Mouse (Mus musculus) heart, postnatal 36 days (tissue): Measurements from ENCODE around the gene Mdp1. TPM values are rescaled to one million over a fixed set of nuclear protein-coding genes. Genes with fewer than 3 reads are reported as not detected.

Experiments
- total RNA-seq, 2 experiments: library from RNA; stranded (reverse); gene quantifications; 2 replicates each; pipeline ENCODE4 v1.2.3; 2021

Gene Mdp1
- total RNA-seq, 2 experiments from 2014 or later = 42.6 to 57.7 TPM

Other genes starting within 250 kb of the Mdp1 start
- 100 to 1,000 TPM; 118 to 130 TPM for gene Dhrs4, start 181.8 kb downstream of the Mdp1 start, total RNA-seq
- 1 to 10 TPM; 3.1 to 3.2 TPM for gene Carmil3, start 169.9 kb downstream of the Mdp1 start, total RNA-seq
- not detected for gene Cpne6, start 150.1 kb downstream of the Mdp1 start, total RNA-seq
- not detected for gene Nrl, start 135.5 kb downstream of the Mdp1 start, total RNA-seq
- gene Pck2, start 120.2 kb downstream of the Mdp1 start, total RNA-seq = 10 to 100 TPM; 12.9 to 13.2 TPM
- 100 to 1,000 TPM; 138 to 148 TPM for gene Dcaf11, start 100.5 kb downstream of the Mdp1 start, total RNA-seq
- gene A730061H03Rik, start 100.1 kb downstream of the Mdp1 start, total RNA-seq = not detected
- 100 to 1,000 TPM; 188 to 200 TPM for gene Fitm1, start 84.9 kb downstream of the Mdp1 start, total RNA-seq
- 100 to 1,000 TPM; 250 to 298 TPM for gene Psme1, start 82.4 kb downstream of the Mdp1 start, total RNA-seq
- gene Emc9, start 75.2 kb downstream of the Mdp1 start, total RNA-seq = 10 to 100 TPM; 59.7 to 63.2 TPM
- 100 to 1,000 TPM; 103 to 107 TPM for gene Psme2, start 69.4 kb downstream of the Mdp1 start, total RNA-seq
- 10 to 100 TPM; 29.1 to 35.0 TPM for gene Rnf31, start 68.8 kb downstream of the Mdp1 start, total RNA-seq
- gene Irf9, start 56.9 kb downstream of the Mdp1 start, total RNA-seq = 10 to 100 TPM; 10.6 to 17.7 TPM
- under 1 TPM; 0.11 to 0.19 TPM for gene Rec8, start 42.5 kb downstream of the Mdp1 start, total RNA-seq
- gene Ipo4, start 24.6 kb downstream of the Mdp1 start, total RNA-seq = 10 to 100 TPM; 54.1 to 62.7 TPM
- 1 to 10 TPM; 3.0 to 3.7 TPM for gene Gm49378, start 22.6 kb downstream of the Mdp1 start, total RNA-seq
- gene Tm9sf1, start 16.7 kb downstream of the Mdp1 start, total RNA-seq = 10 to 100 TPM; 38.3 to 42.1 TPM
- under 1 TPM; 0.51 to 0.61 TPM for gene Tssk4, start 10.3 kb downstream of the Mdp1 start, total RNA-seq
- 10 to 100 TPM; 10.8 to 11.0 TPM for gene Gmpr2, start 11.4 kb upstream of the Mdp1 start, total RNA-seq
- 100 to 1,000 TPM; 242 to 257 TPM for gene Nedd8, start 11.6 kb upstream of the Mdp1 start, total RNA-seq
- 10 to 100 TPM in 1 of 2 experiments, 1 to 10 TPM in 1; 10.0 to 12.9 TPM for gene Tinf2, start 21.3 kb upstream of the Mdp1 start, total RNA-seq
- gene Tgm1, start 53.4 kb upstream of the Mdp1 start, total RNA-seq = under 1 TPM; 0.31 to 0.33 TPM
- gene Rabggta, start 61.8 kb upstream of the Mdp1 start, total RNA-seq = 10 to 100 TPM; 12.7 to 13.3 TPM
- 10 to 100 TPM; 41.3 to 44.2 TPM for gene Dhrs1, start 85.2 kb upstream of the Mdp1 start, total RNA-seq
- gene Nop9, start 85.2 kb upstream of the Mdp1 start, total RNA-seq = 10 to 100 TPM in 1 of 2 experiments, 1 to 10 TPM in 1; 8.4 to 12.8 TPM
- 1 to 10 TPM in 1 of 2 experiments, under 1 TPM in 1; 0.64 to 1.6 TPM for gene Cideb, start 98.0 kb upstream of the Mdp1 start, total RNA-seq
- gene Ltb4r2, start 100.9 kb upstream of the Mdp1 start, total RNA-seq = under 1 TPM in 1 of 2 experiments, not detected in 1; 0.19 TPM
- gene Ltb4r1, start 105.5 kb upstream of the Mdp1 start, total RNA-seq = under 1 TPM in 1 of 2 experiments, not detected in 1; 0.24 TPM
- gene Adcy4, start 123.6 kb upstream of the Mdp1 start, total RNA-seq = 10 to 100 TPM; 18.0 to 21.0 TPM
- gene Ripk3, start 128.4 kb upstream of the Mdp1 start, total RNA-seq = 1 to 10 TPM; 3.0 to 5.1 TPM
- gene Nfatc4, start 162.6 kb upstream of the Mdp1 start, total RNA-seq = 1 to 10 TPM; 5.0 to 5.1 TPM
- 10 to 100 TPM in 1 of 2 experiments, 1 to 10 TPM in 1; 9.5 to 10.5 TPM for gene Nynrin, start 193.5 kb upstream of the Mdp1 start, total RNA-seq
- under 1 TPM in 1 of 2 experiments, not detected in 1; 0.19 TPM for gene Cbln3, start 223.9 kb upstream of the Mdp1 start, total RNA-seq
- 10 to 100 TPM; 13.0 to 14.7 TPM for gene Khnyn, start 224.4 kb upstream of the Mdp1 start, total RNA-seq
- 100 to 1,000 TPM; 109 to 116 TPM for gene Sdr39u1, start 239.8 kb upstream of the Mdp1 start, total RNA-seq